Comparison of ENCODE assay signal across 10 mouse cellular contexts in genomic region chr7:79531551-79532356, GRCm38 (mm10).
DNase-seq lines count a peak whose midpoint lies in the region; ATAC-seq and TF ChIP-seq lines count a peak whose summit lies in the region.
"Had no signal": no experiment of that assay in that cellular context is flagged by ENCODE, and none has a peak within 500 bp of the region (broad histone marks: within the 10 kb centered on the region; RNA-seq: fewer than 3 reads in every experiment).

No protein-coding gene starts in this region.

- H3K4me2 ChIP-seq in forebrain, postnatal 0 days (ENCODE audit: low read depth): no peak overlapping the region
- no peak overlapping the region for H3K4me2 ChIP-seq in midbrain, embryonic 15.5 days

- TF ChIP-seq CTCF in cortical plate, adult 2 months (IDR thresholded peaks at IDR 0.05; ENCODE audit: extremely low read depth, insufficient read depth, low read length): no peak
- peak; percentile 59 for TF ChIP-seq CTCF in forebrain, postnatal 0 days (IDR thresholded peaks at IDR 0.05; ENCODE audit: low read depth)
- TF ChIP-seq CTCF in gastrocnemius, adult 2 months (IDR thresholded peaks at IDR 0.05): no peak

- H3K27ac ChIP-seq in cortical plate, adult 2 months (ENCODE audit: insufficient read depth, low read length): peak overlapping the region; percentile 68
- H3K27ac ChIP-seq in forebrain, postnatal 0 days (ENCODE audit: low read depth, low read length): peak overlapping the region; percentile 82
- H3K27ac ChIP-seq in midbrain, embryonic 15.5 days: peak overlapping the region; percentile 84
- H3K27ac ChIP-seq in gastrocnemius, adult 2 months: no peak overlapping the region

- H3K36me3 ChIP-seq in forebrain, postnatal 0 days (ENCODE audit: insufficient read depth): peaks cover 56% of the 10 kb centered on the region
- no peaks in the 10 kb centered on the region for H3K36me3 ChIP-seq in midbrain, embryonic 15.5 days (replicated peaks)

- H3K4me1 ChIP-seq in cortical plate, adult 2 months (ENCODE audit: control insufficient read depth, insufficient read depth, low read length): no peaks in the 10 kb centered on the region; the same call in 1 of the 2 replicates
- peaks cover 9% of the 10 kb centered on the region; the same call in 1 of the 2 replicates for H3K4me1 ChIP-seq in forebrain, postnatal 0 days (ENCODE audit: insufficient read depth)
- peaks cover 55% of the 10 kb centered on the region for H3K4me1 ChIP-seq in midbrain, embryonic 15.5 days

- peak; percentile 42 for DNase-seq in cerebellum, adult 8-10 months
- DNase-seq in forebrain, postnatal 0 days: peak; percentile 73
- no peak for DNase-seq in thymus, postnatal 4 days
- DNase-seq in lung, postnatal 25 days (ENCODE audit: low spot score): no peak
- DNase-seq in ovary, postnatal 36 days (ENCODE audit: low spot score): no peak
- no peak for DNase-seq in gastrocnemius, adult 2 months
- DNase-seq: heart, postnatal 14 days; kidney, postnatal 14 days had no signal

- WGBS in forebrain, postnatal 0 days: 11% methylated on average over 12 of the region's 12 CpGs
- WGBS in midbrain, embryonic 15.5 days: 10% methylated on average over 12 of the region's 12 CpGs

- H3K4me3 ChIP-seq in cortical plate, adult 2 months (ENCODE audit: insufficient read depth, low read length): no peak overlapping the region
- no peak overlapping the region for H3K4me3 ChIP-seq in forebrain, postnatal 0 days (ENCODE audit: low read depth, low read length)
- H3K4me3 ChIP-seq in midbrain, embryonic 15.5 days: no peak overlapping the region
- H3K4me3 ChIP-seq in gastrocnemius, adult 2 months: no peak overlapping the region

- no peaks in the 10 kb centered on the region for H3K9me3 ChIP-seq in forebrain, postnatal 0 days (ENCODE audit: low read length)
- no peaks in the 10 kb centered on the region for H3K9me3 ChIP-seq in midbrain, embryonic 15.5 days

- no peaks in the 10 kb centered on the region for H3K27me3 ChIP-seq in forebrain, postnatal 0 days (ENCODE audit: insufficient read depth, low read length)
- peaks cover 16% of the 10 kb centered on the region; the same call in 1 of the 2 replicates for H3K27me3 ChIP-seq in midbrain, embryonic 15.5 days (replicated peaks)

- no peak for TF ChIP-seq POLR2A in cortical plate, adult 2 months (IDR thresholded peaks at IDR 0.05; ENCODE audit: extremely low read depth, insufficient read depth, low read length)

- intact Hi-C loops in gastrocnemius, adult 2 months (cut with DNase I): no loop called here

- ATAC-seq in forebrain, postnatal 0 days: peak; percentile 19
- ATAC-seq in midbrain, embryonic 15.5 days (replicated peaks): peak; percentile 55

- peak overlapping the region; percentile 40 for H3K9ac ChIP-seq in forebrain, postnatal 0 days
- no peak overlapping the region for H3K9ac ChIP-seq in midbrain, embryonic 15.5 days

Comparison
In these comparisons a context has a peak if more than half of its experiments do, and no peak if none do; other contexts are left out.
1. DNase-seq: peak in cerebellum, adult 8-10 months (single experiment) and forebrain, postnatal 0 days (single experiment); none in thymus, postnatal 4 days (single experiment), lung, postnatal 25 days (single experiment), ovary, postnatal 36 days (single experiment) and gastrocnemius, adult 2 months (single experiment).